Comparison of ENCODE assay signal across 8 mouse cellular contexts in the genomic region with DNA sequence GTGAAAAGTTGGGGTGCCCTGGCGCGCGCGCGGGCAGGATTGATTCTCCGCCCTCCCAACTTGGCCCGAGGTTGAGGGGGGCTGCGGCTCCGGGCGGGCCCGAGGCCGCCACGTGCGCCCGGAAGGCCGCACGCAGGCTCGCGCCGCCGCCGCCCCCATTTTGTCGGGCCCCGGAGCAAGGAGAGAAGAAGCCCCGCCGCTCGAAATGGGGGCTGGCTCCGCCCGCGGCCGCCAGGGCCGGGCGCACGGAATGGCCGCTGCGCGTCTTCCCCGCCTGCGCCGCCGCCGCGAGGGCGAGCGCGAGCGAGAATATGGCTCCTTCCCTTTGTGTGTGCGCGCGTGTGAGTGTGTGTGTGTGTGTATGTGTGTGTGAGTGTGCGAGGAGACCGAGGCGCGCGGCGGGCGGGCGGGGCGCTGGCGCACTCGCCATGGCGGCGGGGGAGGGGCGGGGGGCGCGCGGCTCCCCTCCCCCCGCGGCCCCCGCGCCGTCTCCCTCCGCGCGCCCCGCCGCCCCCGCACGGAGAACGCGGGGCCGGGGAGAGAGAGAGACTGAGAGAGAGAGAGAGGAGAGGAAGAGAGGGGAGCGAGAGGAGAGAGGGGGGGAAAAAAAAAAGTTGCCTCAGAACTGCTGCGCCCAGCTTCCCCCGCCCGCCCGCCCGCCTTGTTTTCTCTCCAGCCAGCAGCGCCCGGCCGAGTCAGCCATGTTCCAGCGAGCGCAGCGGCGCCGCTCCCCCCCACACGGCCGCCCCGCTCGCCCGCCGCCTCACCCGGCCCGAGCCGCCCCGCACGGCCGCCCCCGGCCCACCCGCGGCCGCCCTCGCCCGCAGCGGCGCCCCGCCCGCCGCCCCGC. TPM values are rescaled to one million over a fixed set of nuclear protein-coding genes. Genes with fewer than 3 reads are reported as not detected.
A peak's percentile ranks its signal among the peaks of the same experiment; 100 is the strongest.
DNase-seq lines count a peak whose midpoint lies in the region; ATAC-seq and TF ChIP-seq lines count a peak whose summit lies in the region.

No protein-coding gene starts in this region.

- no peak for TF ChIP-seq CTCF in intestine, postnatal 0 days (IDR thresholded peaks at IDR 0.05; ENCODE audit: low read depth)

- H3K9ac ChIP-seq in intestine, postnatal 0 days (ENCODE audit: low read depth, low read length), result peak overlapping the region; percentile 99

- peak overlapping the region; percentile 98 for H3K4me2 ChIP-seq in intestine, postnatal 0 days (replicated peaks; ENCODE audit: low read depth)

- peak; percentile 90 for DNase-seq in adrenal gland, adult 2 months
- peak; percentile 83 for DNase-seq in embryo, embryonic 9.5 days (ENCODE audit: extremely low spot score)
- DNase-seq in left cerebral cortex, postnatal 4 days, result peak; percentile 83
- DNase-seq in midbrain, embryonic 10.5 days (ENCODE audit: low spot score), result peak; percentile 83
- DNase-seq in right cerebral cortex, postnatal 36 days (ENCODE audit: low spot score in 2 of 2), result peak; percentile 76 to 81
- DNase-seq in urinary bladder, postnatal 36 days (ENCODE audit: low spot score in 2 of 2), result peak; percentile 75 to 81

- H3K27ac ChIP-seq in intestine, postnatal 0 days (ENCODE audit: low read depth, low read length), result peak overlapping the region; percentile 100
- H3K27ac ChIP-seq in midbrain, embryonic 10.5 days (replicated peaks), result peak overlapping the region; percentile 99

- under 1% methylated on average over 67 of the region's 120 CpGs for whole genome bisulfite sequencing in intestine, postnatal 0 days
- 3% methylated on average over 97 of the region's 120 CpGs for WGBS in midbrain, embryonic 10.5 days

- 0 out of 2 replicates have a peak, but pooled peaks cover 3% of the 10 kb centered on the region for H3K4me1 ChIP-seq in intestine, postnatal 0 days (replicated peaks; ENCODE audit: control insufficient read depth, insufficient read depth, low read length)
- H3K4me1 ChIP-seq in midbrain, embryonic 10.5 days, result peaks cover 26% of the 10 kb centered on the region

- peak; percentile 44 for ATAC-seq in granulocyte monocyte progenitor cell, adult 5-6 weeks (replicated peaks; ENCODE audit: poor library complexity, severe bottlenecking)
- peak; percentile 36 for ATAC-seq in intestine, postnatal 0 days

- peak overlapping the region; percentile 85 for H3K4me3 ChIP-seq in intestine, postnatal 0 days (ENCODE audit: low read depth, low read length)
- H3K4me3 ChIP-seq in midbrain, embryonic 10.5 days, result peak overlapping the region; percentile 82

- intact Hi-C loops in left cerebral cortex, postnatal 4 days (cut with DNase I), result loop anchor here (2.0 to 10.0 kb wide), 3 partner anchors 131 to 473 kb away; partner anchors contain the start of gene Wdr95

- no peaks in the 10 kb centered on the region for H3K27me3 ChIP-seq in intestine, postnatal 0 days (replicated peaks; ENCODE audit: control insufficient read depth, insufficient read depth, low read length)
- H3K27me3 ChIP-seq in midbrain, embryonic 10.5 days (ENCODE audit: low read depth, poor library complexity, severe bottlenecking), result no peaks in the 10 kb centered on the region

- H3K36me3 ChIP-seq in intestine, postnatal 0 days (ENCODE audit: control insufficient read depth, insufficient read depth), result peaks cover 2% of the 10 kb centered on the region; the same call in 1 of the 2 replicates
- peaks cover 28% of the 10 kb centered on the region for H3K36me3 ChIP-seq in midbrain, embryonic 10.5 days

- H3K9me3 ChIP-seq in intestine, postnatal 0 days (ENCODE audit: control insufficient read depth), result no peaks in the 10 kb centered on the region
- H3K9me3 ChIP-seq in midbrain, embryonic 10.5 days (replicated peaks), result no peaks in the 10 kb centered on the region

RNA-seq across cellular contexts. Expression of gene Gm42791, which starts 56.8 kb away (rescaled TPM):
- 1 to 10 TPM; 6.3 to 6.5 TPM for total RNA-seq in adrenal gland, adult 2 months (2021)
- polyA plus RNA-seq in adrenal gland, adult 2 months (2012; rRNA removed), result not detected in 2 replicates
- total RNA-seq in granulocyte monocyte progenitor cell, adult 5-6 weeks (2014; fragmentation: Nextera tagmentation), result 4.6 TPM in 1 of 2 replicates, not detected in the other
- total RNA-seq in granulocyte monocyte progenitor cell, adult 5-6 weeks (2017), result 3.8 TPM in 1 of 2 replicates, not detected in the other
- not detected in 2 replicates for polyA plus RNA-seq in intestine, postnatal 0 days (2015; fragmentation: Nextera tagmentation; extraction: Ambion mirVana)
- 10 to 100 TPM in 1 of 2 experiments, 1 to 10 TPM in 1; 9.4 to 16.6 TPM for total RNA-seq in left cerebral cortex, postnatal 4 days (2021)
- 2.0 TPM in 1 of 2 replicates, not detected in the other for polyA plus RNA-seq in midbrain, embryonic 10.5 days (2016; fragmentation: Nextera tagmentation; extraction: Ambion mirVana)

Comparison
In these comparisons a context has a peak if more than half of its experiments do, and no peak if none do; other contexts are left out.
1. Peak in every context shown above with its lines: DNase-seq, ATAC-seq, H3K4me3 ChIP-seq and H3K27ac ChIP-seq.